Mouse (Mus musculus) lung, postnatal 0 days (tissue): Measurements from ENCODE around the gene Tead1. TPM values are rescaled to one million over a fixed set of nuclear protein-coding genes. Genes with fewer than 3 reads are reported as not detected.

Experiments used
- ATAC-seq: fragments of 200-750 bp; cut with Nextera tagmentation; 2 replicates; pipeline ENCODE4 v1.8.0; 2017; ENCODE audit warnings: moderate library complexity
- DNase-seq: peaks from one replicate; pipeline ENCODE4 v3.0.0-alpha.2; 2016; ENCODE audit warnings: low spot score
- H3K27ac ChIP-seq: fragments of 300-500 bp; sonication (generic); 2 replicates; pipeline ENCODE4 v1.5.1; 2014; ENCODE audit warnings: antibody characterized with exemption, mild to moderate bottlenecking, low read length, mixed read lengths
- H3K27me3 ChIP-seq: fragments of 300-500 bp; sonication (generic); replicated peaks from 2 replicates; pipeline ENCODE4 v1.6.1; 2014; ENCODE audit warnings: low read length, mixed read lengths; ENCODE audit not compliant: insufficient read depth
- H3K36me3 ChIP-seq: fragments of 300-500 bp; sonication (generic); 2 replicates; pipeline ENCODE4 v1.6.1; 2014; ENCODE audit warnings: low read length, mixed read lengths; ENCODE audit not compliant: insufficient read depth
- H3K4me1 ChIP-seq: fragments of 300-500 bp; sonication (generic); 2 replicates; pipeline ENCODE4 v1.6.1; 2014; ENCODE audit warnings: antibody characterized with exemption, low read depth, low read length, mixed read lengths; ENCODE audit not compliant: insufficient read depth
- H3K4me2 ChIP-seq: fragments of 300-500 bp; sonication (generic); replicated peaks from 2 replicates; pipeline ENCODE4 v1.6.1; 2014; ENCODE audit warnings: low read depth, mild to moderate bottlenecking, low read length, moderate library complexity, mixed read lengths
- H3K4me3 ChIP-seq: fragments of 300-500 bp; sonication (generic); 2 replicates; pipeline ENCODE4 v1.5.1; 2014; ENCODE audit warnings: low read depth, low read length
- H3K9ac ChIP-seq: fragments of 300-500 bp; sonication (generic); replicated peaks from 2 replicates; pipeline ENCODE4 v1.6.1; 2014; ENCODE audit warnings: low read depth, mild to moderate bottlenecking
- H3K9me3 ChIP-seq: fragments of 300-500 bp; sonication (generic); 2 replicates; pipeline ENCODE4 v1.6.1; 2016; ENCODE audit warnings: low read length, mixed read lengths
- CTCF ChIP-seq: IDR thresholded peaks from 2 replicates; pipeline ENCODE4 v1.5.1; 2016; ENCODE audit warnings: antibody characterized with exemption, mild to moderate bottlenecking
- EP300 ChIP-seq: IDR thresholded peaks from 2 replicates; pipeline ENCODE4 v1.6.1; 2016; ENCODE audit warnings: antibody characterized with exemption, mild to moderate bottlenecking, control low read depth
- WGBS: fragments of 180-500 bp; shearing (Covaris S2); extraction: QIAGEN DNeasy Blood & Tissue Kit; methylation state at CpG from one replicate; pipeline ENCODE4 v1.1.7; 2014; 5-methylcytosine and 5-hydroxymethylcytosine counted together
- microRNA-seq: library from miRNA; unstranded; fragments of <30 nt; microRNA quantifications from one replicate; pipeline ENCODE4, GENCODE M21; 2016
- polyA plus RNA-seq: library from polyadenylated mRNA; unstranded; fragments of >200 nt; fragmentation: Nextera tagmentation; extraction: Ambion mirVana; gene quantifications from 2 replicates; pipeline ENCODE4 v1.2.1, GENCODE M21; 2015

Tead1 gene
- polyA plus RNA-seq, 1 experiment from 2014 or later, result 23.0 TPM

DNA sequence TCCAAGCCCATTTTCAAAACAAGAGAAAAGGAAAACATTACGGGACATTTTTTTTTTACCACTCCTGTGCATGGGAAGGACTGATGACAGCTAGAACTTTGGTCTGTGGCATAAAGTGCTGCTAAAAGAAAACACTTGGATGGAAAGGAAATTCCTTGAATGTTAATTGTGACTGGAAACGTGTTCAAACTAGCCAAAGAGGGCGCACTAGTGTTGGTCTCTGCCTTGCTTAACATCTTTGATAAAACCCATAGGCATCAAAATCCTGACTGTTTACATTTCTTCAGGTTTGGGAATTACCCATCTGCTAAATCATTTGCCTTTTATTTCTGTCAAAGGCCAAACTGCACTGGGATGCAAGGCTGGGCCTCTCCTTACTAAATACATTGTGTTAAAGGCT, 276.8 kb downstream of the Tead1 start:
- peaks cover 9% of the 10 kb centered on the region; the same call in 1 of the 2 replicates for H3K4me1 ChIP-seq
- no peak overlapping the region for H3K27ac ChIP-seq
- TF ChIP-seq CTCF (peak; percentile 47), EP300 (no peak)
- no peak overlapping the region for H3K9ac ChIP-seq
- 0 out of 2 replicates have a peak overlapping the region, but pooled peaks have one; percentile 47 for H3K4me3 ChIP-seq
- ATAC-seq (no peak), DNase-seq (peak; percentile 47)
- peak overlapping the region; percentile 92; the same call in 1 of the 2 replicates for H3K4me2 ChIP-seq
- H3K36me3 ChIP-seq, result no peaks in the 10 kb centered on the region
- peaks cover 18% of the 10 kb centered on the region for H3K27me3 ChIP-seq
- WGBS, result 27% methylated on average over 3 of the region's 3 CpGs
- H3K9me3 ChIP-seq, result no peaks in the 10 kb centered on the region

Small RNA genes within 50 kb of the gene (microRNA-seq; reads per million reads assigned to microRNA genes)
- gene Gm44462, result not detected
